Mouse (Mus musculus): ENCODE data around the gene Dusp1. TPM values are rescaled to one million over a fixed set of nuclear protein-coding genes. Genes with fewer than 3 reads are reported as not detected.
A peak's percentile ranks its signal among the peaks of the same experiment; 100 is the strongest.

Gene Dusp1
- polyA plus RNA-seq, 1 experiment from 2014 or later: 12.2 TPM

- WGBS: 72% methylated on average over 3 of the region's 3 CpGs
- Histone ChIP-seq H3K9ac (ENCODE audit: low read depth, low read length) (no peak overlapping the region), H3K27me3 (replicated peaks; ENCODE audit: control insufficient read depth, insufficient read depth, low read length) (no peaks in the 10 kb centered on the region), H3K4me2 (ENCODE audit: low read depth, low read length) (no peak overlapping the region), H3K36me3 (ENCODE audit: control insufficient read depth, insufficient read depth, low read length) (no peaks in the 10 kb centered on the region), H3K4me3 (ENCODE audit: low read length) (no peak overlapping the region), H3K27ac (ENCODE audit: low read length) (no peak overlapping the region), H3K9me3 (ENCODE audit: control insufficient read depth, low read length) (no peaks in the 10 kb centered on the region), H3K4me1 (ENCODE audit: control insufficient read depth, insufficient read depth, low read length) (peaks cover 9% of the 10 kb centered on the region)
- no peak for ATAC-seq
These were observed 8.9 kb downstream of the Dusp1 start for GRCm38 (mm10) chr17:26553033-26553432.

DNA sequence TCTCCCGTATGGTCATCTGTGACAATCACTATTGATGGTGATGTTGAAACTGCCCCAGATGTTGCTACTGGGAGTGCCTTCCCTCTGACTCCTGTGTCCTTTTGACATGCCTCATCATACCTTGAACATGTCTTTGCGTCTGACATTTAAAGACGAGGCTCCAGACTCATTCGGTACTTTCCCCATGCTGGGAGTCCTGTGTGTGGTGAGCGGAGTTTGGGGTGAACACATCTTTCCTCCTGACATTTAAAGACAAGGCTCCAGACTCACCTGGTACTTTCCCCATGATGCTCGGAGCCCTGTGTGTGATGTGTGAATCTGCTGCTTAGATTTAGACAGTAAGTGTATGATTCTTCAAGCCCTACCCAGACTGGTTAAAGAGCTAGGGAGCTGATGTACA lies 10.8 kb downstream of the Dusp1 start:
- peaks cover 9% of the 10 kb centered on the region for H3K4me1 ChIP-seq (ENCODE audit: control insufficient read depth, insufficient read depth, low read length)
- no peaks in the 10 kb centered on the region for H3K36me3 ChIP-seq (ENCODE audit: control insufficient read depth, insufficient read depth, low read length)
- no peak overlapping the region for H3K9ac ChIP-seq (ENCODE audit: low read depth, low read length)
- 82% methylated on average over 6 of the region's 6 CpGs for WGBS
- no peak overlapping the region for H3K27ac ChIP-seq (ENCODE audit: low read length)
- H3K4me2 ChIP-seq (ENCODE audit: low read depth, low read length): no peak overlapping the region
- no peak for ATAC-seq
- no peak overlapping the region for H3K4me3 ChIP-seq (ENCODE audit: low read length)
- no peaks in the 10 kb centered on the region for H3K9me3 ChIP-seq (ENCODE audit: control insufficient read depth, low read length)
- no peaks in the 10 kb centered on the region for H3K27me3 ChIP-seq (replicated peaks; ENCODE audit: control insufficient read depth, insufficient read depth, low read length)

- Histone ChIP-seq H3K4me1 (ENCODE audit: control insufficient read depth, insufficient read depth, low read length) (peaks cover 9% of the 10 kb centered on the region), H3K36me3 (ENCODE audit: control insufficient read depth, insufficient read depth, low read length) (no peaks in the 10 kb centered on the region), H3K27ac (ENCODE audit: low read length) (peak overlapping the region; percentile 19; the same call in 1 of the 2 replicates), H3K4me2 (ENCODE audit: low read depth, low read length) (0 out of 2 replicates have a peak overlapping the region, but pooled peaks have one; percentile 30), H3K27me3 (replicated peaks; ENCODE audit: control insufficient read depth, insufficient read depth, low read length) (no peaks in the 10 kb centered on the region), H3K9ac (ENCODE audit: low read depth, low read length) (0 out of 2 replicates have a peak overlapping the region, but pooled peaks have one; percentile 23), H3K4me3 (ENCODE audit: low read length) (no peak overlapping the region), H3K9me3 (ENCODE audit: control insufficient read depth, low read length) (no peaks in the 10 kb centered on the region)
- WGBS: 7% methylated on average over 12 of the region's 12 CpGs
- peak; percentile 90 for ATAC-seq
These were observed 12.6 kb downstream of the Dusp1 start for GRCm38 (mm10) chr17:26549148-26549809.

DNA sequence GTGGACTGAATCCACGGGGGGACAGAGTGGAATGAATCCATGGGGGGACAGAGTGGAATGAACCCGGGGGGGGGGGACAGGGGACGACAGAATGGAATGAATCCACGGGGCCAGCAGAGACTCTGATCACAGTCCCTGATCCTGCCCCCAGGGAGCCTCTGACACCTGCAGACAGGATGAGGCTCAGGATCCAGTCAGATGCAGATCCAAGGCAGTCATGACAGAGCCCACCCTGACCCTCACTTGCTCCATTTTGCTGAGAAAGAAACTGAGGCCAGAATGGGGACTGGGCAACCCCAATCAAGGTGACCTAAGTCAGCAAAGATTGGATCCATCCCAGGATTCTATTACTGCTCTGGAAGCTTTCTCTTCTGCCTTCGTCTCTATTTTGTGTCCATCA lies 13.4 kb downstream of the Dusp1 start:
- no peak for ATAC-seq
- Histone ChIP-seq H3K36me3 (ENCODE audit: control insufficient read depth, insufficient read depth, low read length) (no peaks in the 10 kb centered on the region), H3K27me3 (replicated peaks; ENCODE audit: control insufficient read depth, insufficient read depth, low read length) (no peaks in the 10 kb centered on the region), H3K9me3 (ENCODE audit: control insufficient read depth, low read length) (no peaks in the 10 kb centered on the region), H3K27ac (ENCODE audit: low read length) (no peak overlapping the region), H3K9ac (ENCODE audit: low read depth, low read length) (0 out of 2 replicates have a peak overlapping the region, but pooled peaks have one; percentile 16), H3K4me3 (ENCODE audit: low read length) (no peak overlapping the region), H3K4me1 (ENCODE audit: control insufficient read depth, insufficient read depth, low read length) (peaks cover 9% of the 10 kb centered on the region), H3K4me2 (ENCODE audit: low read depth, low read length) (no peak overlapping the region)
- 18% methylated on average over 5 of the region's 5 CpGs for WGBS

DNA sequence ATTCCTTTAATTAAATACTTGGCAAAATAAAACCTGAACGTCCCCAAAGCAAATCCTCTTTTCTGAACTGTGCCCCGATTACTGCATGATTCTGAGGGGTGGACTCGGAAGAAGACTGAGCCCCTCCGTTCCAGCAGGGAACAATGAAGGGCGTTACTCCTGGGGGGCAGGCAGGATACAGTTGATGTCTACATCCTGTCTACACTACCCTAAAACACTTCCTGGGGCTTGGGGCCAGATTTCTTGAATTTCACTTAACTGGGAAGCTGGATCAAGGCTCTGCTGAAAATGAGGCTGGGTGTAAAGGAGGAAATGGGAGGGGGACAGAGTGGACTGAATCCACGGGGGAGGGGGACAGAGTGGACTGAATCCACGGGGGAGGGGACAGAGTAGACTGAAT lies 14.2 kb downstream of the Dusp1 start:
- Histone ChIP-seq H3K9me3 (ENCODE audit: control insufficient read depth, low read length) (no peaks in the 10 kb centered on the region), H3K27me3 (replicated peaks; ENCODE audit: control insufficient read depth, insufficient read depth, low read length) (no peaks in the 10 kb centered on the region), H3K4me2 (ENCODE audit: low read depth, low read length) (no peak overlapping the region), H3K4me3 (ENCODE audit: low read length) (no peak overlapping the region), H3K9ac (ENCODE audit: low read depth, low read length) (no peak overlapping the region), H3K27ac (ENCODE audit: low read length) (peak overlapping the region; percentile 14), H3K36me3 (ENCODE audit: control insufficient read depth, insufficient read depth, low read length) (no peaks in the 10 kb centered on the region), H3K4me1 (ENCODE audit: control insufficient read depth, insufficient read depth, low read length) (peaks cover 9% of the 10 kb centered on the region)
- 34% methylated on average over 7 of the region's 7 CpGs for WGBS
- no peak for ATAC-seq

DNA sequence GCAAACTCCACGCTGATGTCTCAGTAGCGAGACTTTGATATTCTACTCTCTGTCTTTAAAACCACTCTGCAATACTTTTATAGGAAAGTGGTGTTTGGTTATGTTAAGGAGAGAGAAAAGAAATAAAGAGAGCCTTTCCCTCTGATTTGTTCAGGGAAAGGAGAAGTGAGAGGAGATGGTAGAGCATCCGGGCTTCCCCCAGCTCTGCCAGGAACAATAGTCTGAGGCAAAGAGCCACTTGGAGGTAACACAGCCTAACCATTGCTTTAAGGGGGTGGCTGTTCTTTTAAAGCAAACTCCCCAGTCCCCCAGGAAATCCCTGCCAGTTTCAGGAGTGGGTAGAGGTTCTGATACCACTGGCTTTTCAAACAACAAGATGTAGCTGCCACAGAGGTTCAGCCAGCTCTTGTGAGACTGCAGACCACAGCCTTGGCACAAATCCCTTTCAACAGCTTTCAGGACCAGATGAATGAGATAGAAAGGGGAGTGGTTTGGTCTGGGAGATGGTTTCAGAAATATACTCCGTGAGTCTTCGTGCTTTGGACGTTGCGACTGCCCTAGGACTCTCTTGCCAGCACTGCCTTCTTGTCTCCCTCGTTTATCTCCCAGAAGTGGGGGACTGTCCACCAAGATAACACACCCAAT lies 17.5 kb downstream of the Dusp1 start:
- no peak overlapping the region for H3K4me2 ChIP-seq (ENCODE audit: low read depth, low read length)
- H3K27ac ChIP-seq (ENCODE audit: low read length): no peak overlapping the region
- no peak for ATAC-seq
- H3K36me3 ChIP-seq (ENCODE audit: control insufficient read depth, insufficient read depth, low read length): no peaks in the 10 kb centered on the region
- no peak overlapping the region for H3K4me3 ChIP-seq (ENCODE audit: low read length)
- no peaks in the 10 kb centered on the region for H3K27me3 ChIP-seq (replicated peaks; ENCODE audit: control insufficient read depth, insufficient read depth, low read length)
- H3K4me1 ChIP-seq (ENCODE audit: control insufficient read depth, insufficient read depth, low read length): peaks cover 9% of the 10 kb centered on the region
- 72% methylated on average over 8 of the region's 8 CpGs for WGBS
- no peaks in the 10 kb centered on the region for H3K9me3 ChIP-seq (ENCODE audit: control insufficient read depth, low read length)
- H3K9ac ChIP-seq (ENCODE audit: low read depth, low read length): 0 out of 2 replicates have a peak overlapping the region, but pooled peaks have one; percentile 20

GRCm38 (mm10) chr17:26540083-26540482 lies 21.8 kb downstream of the Dusp1 start:
- Histone ChIP-seq H3K9ac (ENCODE audit: low read depth, low read length) (no peak overlapping the region), H3K27ac (ENCODE audit: low read length) (no peak overlapping the region), H3K27me3 (replicated peaks; ENCODE audit: control insufficient read depth, insufficient read depth, low read length) (no peaks in the 10 kb centered on the region), H3K4me2 (ENCODE audit: low read depth, low read length) (no peak overlapping the region), H3K4me1 (ENCODE audit: control insufficient read depth, insufficient read depth, low read length) (no peaks in the 10 kb centered on the region), H3K36me3 (ENCODE audit: control insufficient read depth, insufficient read depth, low read length) (no peaks in the 10 kb centered on the region), H3K4me3 (ENCODE audit: low read length) (no peak overlapping the region), H3K9me3 (ENCODE audit: control insufficient read depth, low read length) (no peaks in the 10 kb centered on the region)
- 77% methylated on average over 5 of the region's 5 CpGs for WGBS
- no peak for ATAC-seq

GRCm38 (mm10) chr17:26537722-26538471 lies 24.0 kb downstream of the Dusp1 start:
- Histone ChIP-seq H3K36me3 (ENCODE audit: control insufficient read depth, insufficient read depth, low read length) (no peaks in the 10 kb centered on the region), H3K27ac (ENCODE audit: low read length) (no peak overlapping the region), H3K9me3 (ENCODE audit: control insufficient read depth, low read length) (no peaks in the 10 kb centered on the region), H3K4me3 (ENCODE audit: low read length) (no peak overlapping the region), H3K27me3 (replicated peaks; ENCODE audit: control insufficient read depth, insufficient read depth, low read length) (no peaks in the 10 kb centered on the region), H3K4me1 (ENCODE audit: control insufficient read depth, insufficient read depth, low read length) (no peaks in the 10 kb centered on the region), H3K4me2 (ENCODE audit: low read depth, low read length) (no peak overlapping the region), H3K9ac (ENCODE audit: low read depth, low read length) (no peak overlapping the region)
- 24% methylated on average over 6 of the region's 6 CpGs for WGBS
- ATAC-seq: peak; percentile 91
